Mouse (Mus musculus): ENCODE results near the gene Ppp3r1. TPM values are rescaled to one million over a fixed set of nuclear protein-coding genes. Genes with fewer than 3 reads are reported as not detected.
"Not testable (repeated sequence)": the region's sequence is repeated elsewhere in the genome, so short reads cannot be mapped to it uniquely, and the experiment has no call there.

Gene Ppp3r1
- polyA plus RNA-seq, 1 experiment from 2014 or later = 149 TPM

DNA sequence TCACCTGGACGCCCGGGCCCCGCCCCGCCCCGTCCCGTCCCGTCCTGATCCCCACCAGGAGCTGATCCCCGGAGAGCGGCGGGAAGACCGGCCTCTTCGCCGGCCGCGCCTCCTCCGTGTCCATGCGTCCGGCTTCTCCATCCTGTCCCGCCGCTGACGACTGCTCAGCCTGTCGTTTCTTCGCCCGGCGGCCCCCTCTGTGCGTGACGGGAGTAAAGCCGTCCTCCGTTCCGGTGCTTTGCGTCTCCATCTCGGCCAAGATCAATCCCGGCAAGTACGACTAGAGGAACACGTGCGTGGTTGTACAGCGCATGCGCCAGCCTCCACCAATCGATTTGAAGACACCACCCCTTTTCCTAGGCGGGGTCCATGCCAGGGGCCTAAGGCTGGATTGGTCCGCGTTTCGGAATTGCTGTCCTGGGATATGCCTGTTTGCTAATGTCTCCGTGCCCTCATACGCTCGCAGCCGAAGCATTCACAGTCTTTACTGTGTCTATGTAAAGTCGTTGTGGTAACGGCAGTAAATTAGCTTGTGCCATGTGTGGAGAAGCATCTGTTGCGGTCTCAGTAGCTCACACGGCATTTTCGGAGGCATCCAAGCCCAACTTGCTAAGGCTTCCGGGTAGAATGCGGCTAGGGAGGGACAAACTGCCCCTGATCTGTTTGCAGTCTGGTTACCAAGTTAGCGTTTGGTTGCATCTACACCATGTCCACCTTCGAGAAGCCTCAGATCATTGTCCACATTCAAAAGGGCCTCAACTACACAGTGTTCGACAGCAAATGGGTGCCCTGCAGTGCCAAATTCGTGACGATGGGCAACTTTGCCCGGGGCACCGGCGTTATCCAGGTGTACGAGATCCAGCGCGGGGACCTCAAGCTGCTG, 52.4 kb downstream of the Ppp3r1 start, which contains the start of gene Pno1:
Gene Pno1 (minus strand): TSS at position 311 of the 883 bp plus-strand sequence.
- Histone ChIP-seq H3K4me1 (replicated peaks) (peaks cover 24% of the 10 kb centered on the region), H3K36me3 (peaks cover 20% of the 10 kb centered on the region), H3K27ac (peak within 1 kb of the TSS; percentile 77), H3K9ac (replicated peaks) (peak within 1 kb of the TSS; percentile 86), H3K9me3 (no peaks in the 10 kb centered on the region), H3K4me2 (replicated peaks) (peak within 1 kb of the TSS; percentile 74), H3K27me3 (no peaks in the 10 kb centered on the region), H3K4me3 (replicated peaks) (peak within 1 kb of the TSS; percentile 94)
- ATAC-seq = peak; percentile 99
- 1% methylated on average over 62 of the region's 65 CpGs for whole genome bisulfite sequencing

DNA sequence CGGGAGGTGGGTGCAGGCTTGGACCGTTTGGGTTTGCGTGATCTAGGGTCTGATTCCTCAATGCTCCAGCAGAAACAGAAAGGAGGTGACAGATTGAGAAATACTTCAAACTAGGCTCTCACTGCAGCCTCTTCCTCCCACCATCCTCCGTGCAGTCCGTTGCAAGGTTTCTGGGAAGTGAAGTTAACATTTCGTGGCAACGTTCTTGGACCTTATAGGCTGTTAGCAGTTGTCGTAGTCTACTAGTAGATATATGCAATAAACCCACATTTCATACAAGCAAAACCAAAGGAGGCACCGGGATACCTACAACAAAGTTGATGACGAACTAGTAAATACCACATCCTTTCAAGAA, 53.1 kb downstream of the Ppp3r1 start:
- peak overlapping the region; percentile 74 for H3K4me2 ChIP-seq (replicated peaks)
- H3K36me3 ChIP-seq = peaks cover 16% of the 10 kb centered on the region
- H3K4me3 ChIP-seq (replicated peaks) = peak overlapping the region; percentile 94
- WGBS = 4% methylated on average over 10 of the region's 10 CpGs
- no peaks in the 10 kb centered on the region for H3K27me3 ChIP-seq
- no peaks in the 10 kb centered on the region for H3K9me3 ChIP-seq
- peaks cover 24% of the 10 kb centered on the region for H3K4me1 ChIP-seq (replicated peaks)
- peak overlapping the region; percentile 77 for H3K27ac ChIP-seq
- no peak for ATAC-seq
- H3K9ac ChIP-seq (replicated peaks) = peak overlapping the region; percentile 86

DNA sequence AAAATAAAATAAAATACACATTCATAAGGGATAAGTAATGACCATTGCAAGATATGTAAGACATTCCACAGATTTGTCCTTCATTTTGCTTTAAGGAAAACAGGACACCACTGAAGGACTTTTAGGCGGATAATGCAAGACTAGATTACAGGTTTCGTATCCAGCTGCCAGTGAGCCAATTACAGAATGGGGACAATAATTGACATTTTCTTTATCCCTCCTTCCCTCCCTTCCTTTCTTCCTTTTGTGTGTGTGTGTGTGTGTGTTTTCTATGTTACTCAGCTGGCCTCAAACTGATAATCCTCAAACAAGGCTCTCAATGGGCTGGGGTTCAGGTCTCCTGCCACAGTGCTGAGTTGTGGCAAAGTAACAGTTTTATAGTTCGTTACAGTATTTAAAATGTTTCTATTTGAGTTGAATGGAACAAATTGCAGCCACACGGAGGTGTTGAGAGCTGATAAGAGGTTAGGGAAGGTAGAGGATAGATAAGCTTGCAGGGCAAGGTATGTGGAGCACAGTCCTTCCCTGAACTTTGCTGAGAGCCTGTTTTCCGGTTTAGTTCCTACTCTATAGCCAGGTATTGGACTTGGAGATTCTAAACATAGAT, 53.9 kb downstream of the Ppp3r1 start:
- H3K36me3 ChIP-seq = peaks cover 10% of the 10 kb centered on the region
- H3K4me3 ChIP-seq (replicated peaks) = 0 out of 2 replicates have a peak overlapping the region, but pooled peaks have one; percentile 94
- no peak overlapping the region for H3K9ac ChIP-seq (replicated peaks)
- 80% methylated on average over 5 of the region's 5 CpGs for WGBS
- H3K4me2 ChIP-seq (replicated peaks) = peak overlapping the region; percentile 74
- no peaks in the 10 kb centered on the region for H3K27me3 ChIP-seq
- H3K9me3 ChIP-seq = no peaks in the 10 kb centered on the region
- peaks cover 24% of the 10 kb centered on the region for H3K4me1 ChIP-seq (replicated peaks)
- no peak for ATAC-seq
- H3K27ac ChIP-seq = no peak overlapping the region

DNA sequence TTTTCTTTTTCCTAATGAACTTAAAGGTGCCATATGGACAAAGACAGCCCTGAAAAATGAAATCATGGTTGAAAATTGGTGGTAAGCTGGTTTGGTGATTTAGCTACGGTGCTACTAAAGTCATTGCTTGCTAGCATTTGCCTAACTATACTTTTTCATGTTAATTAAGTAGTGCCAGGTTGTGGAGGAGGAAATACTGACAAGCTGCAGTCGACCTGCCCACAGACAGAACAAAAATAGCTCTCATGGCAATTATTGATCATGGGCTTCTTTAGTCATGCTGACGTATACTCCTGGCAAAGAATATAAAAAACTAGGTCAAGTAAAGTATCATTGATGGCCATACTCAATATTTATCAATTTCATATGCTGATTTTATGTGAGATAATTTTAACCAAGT, 56.4 kb downstream of the Ppp3r1 start:
- peaks cover 1% of the 10 kb centered on the region; the same call in 1 of the 2 replicates for H3K36me3 ChIP-seq
- no peak overlapping the region for H3K4me3 ChIP-seq (replicated peaks)
- H3K4me2 ChIP-seq (replicated peaks) = no peak overlapping the region
- H3K27me3 ChIP-seq = no peaks in the 10 kb centered on the region
- no peak overlapping the region for H3K9ac ChIP-seq (replicated peaks)
- no peak overlapping the region for H3K27ac ChIP-seq
- ATAC-seq = no peak
- WGBS = 92% methylated on average over 3 of the region's 3 CpGs
- no peaks in the 10 kb centered on the region for H3K9me3 ChIP-seq
- peaks cover 20% of the 10 kb centered on the region for H3K4me1 ChIP-seq (replicated peaks)

DNA sequence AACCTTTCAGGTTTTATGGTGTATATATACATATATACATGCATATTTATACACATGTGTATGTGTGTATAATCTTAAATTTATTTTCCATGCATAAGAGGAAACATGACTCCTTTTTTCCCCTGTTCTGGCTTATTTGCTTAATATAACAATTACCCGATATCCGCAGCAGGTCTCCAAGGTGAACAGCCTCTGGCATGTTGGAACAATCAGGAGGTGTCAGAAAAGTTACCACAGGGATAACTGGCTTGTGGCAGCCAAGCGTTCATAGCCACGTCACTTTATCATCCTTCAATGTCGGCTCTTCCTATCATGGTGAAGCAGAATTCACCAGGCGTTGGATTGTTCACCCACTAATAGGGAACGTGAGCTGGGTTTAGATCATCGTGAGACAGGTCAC, 62.1 kb downstream of the Ppp3r1 start:
- no peaks in the 10 kb centered on the region for H3K4me1 ChIP-seq (replicated peaks)
- H3K4me2 ChIP-seq (replicated peaks) = no peak overlapping the region
- H3K36me3 ChIP-seq = peaks cover 36% of the 10 kb centered on the region
- WGBS = 94% methylated on average over 8 of the region's 8 CpGs
- no peaks in the 10 kb centered on the region for H3K9me3 ChIP-seq
- no peaks in the 10 kb centered on the region for H3K27me3 ChIP-seq
- H3K27ac ChIP-seq = no peak overlapping the region
- H3K4me3 ChIP-seq (replicated peaks) = no peak overlapping the region
- no peak for ATAC-seq
- H3K9ac ChIP-seq (replicated peaks) = no peak overlapping the region

DNA sequence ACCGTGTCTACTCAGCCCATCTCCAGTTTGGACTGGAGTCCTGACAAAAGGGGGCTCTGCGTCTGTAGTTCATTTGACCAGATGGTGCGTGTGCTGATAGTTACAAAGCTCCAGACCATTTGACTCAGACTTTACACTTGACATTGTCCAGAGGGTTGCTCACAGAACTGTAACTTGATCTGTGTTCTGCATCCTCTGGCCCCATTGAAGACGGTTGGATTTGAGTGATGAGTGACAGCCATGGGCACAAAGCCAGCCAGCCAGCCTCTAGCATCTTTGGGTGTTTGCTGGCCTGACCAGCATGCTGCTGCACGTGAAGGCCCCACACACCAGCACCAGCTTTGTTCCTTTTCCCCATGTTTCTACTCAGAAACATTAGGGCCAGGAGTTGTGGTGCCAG, 73.7 kb downstream of the Ppp3r1 start:
- H3K4me2 ChIP-seq (replicated peaks) = no peak overlapping the region
- H3K27ac ChIP-seq = no peak overlapping the region
- WGBS = 91% methylated on average over 5 of the region's 5 CpGs
- H3K4me3 ChIP-seq (replicated peaks) = no peak overlapping the region
- H3K27me3 ChIP-seq = no peaks in the 10 kb centered on the region
- no peaks in the 10 kb centered on the region for H3K9me3 ChIP-seq
- H3K36me3 ChIP-seq = peaks cover 46% of the 10 kb centered on the region
- H3K4me1 ChIP-seq (replicated peaks) = no peaks in the 10 kb centered on the region
- ATAC-seq = no peak
- no peak overlapping the region for H3K9ac ChIP-seq (replicated peaks)

DNA sequence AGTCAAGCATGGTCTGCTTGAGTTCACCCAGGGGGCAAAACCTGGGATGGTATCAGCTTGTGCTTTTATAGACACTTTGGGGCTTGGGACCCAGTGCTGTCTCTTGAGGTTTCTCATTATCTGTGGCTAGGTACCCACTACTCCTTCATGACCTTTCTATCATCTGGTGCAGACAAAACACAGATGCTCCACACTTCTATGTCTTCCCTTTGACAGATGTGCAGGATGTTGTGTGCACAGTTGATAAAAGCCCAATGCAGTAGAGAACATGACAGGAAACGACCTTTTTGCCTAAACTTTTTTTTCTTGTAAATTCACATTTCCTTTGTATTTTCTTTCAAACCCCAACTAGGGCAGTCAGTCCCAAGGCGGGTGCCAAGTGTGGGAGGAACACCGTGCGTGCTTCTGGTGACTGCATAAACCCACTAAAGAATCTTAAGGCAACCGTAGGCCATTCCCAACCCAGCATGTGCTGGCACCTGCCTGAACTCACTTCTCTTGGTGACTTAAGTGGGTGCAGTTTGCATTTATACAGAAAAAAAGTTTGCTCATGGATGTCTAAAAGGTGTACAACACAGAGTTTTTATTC, 77.5 kb downstream of the Ppp3r1 start:
- H3K4me1 ChIP-seq (replicated peaks) = no peaks in the 10 kb centered on the region
- 95% methylated on average over 5 of the region's 5 CpGs for WGBS
- H3K36me3 ChIP-seq = peaks cover 22% of the 10 kb centered on the region
- H3K27ac ChIP-seq = no peak overlapping the region
- no peak overlapping the region for H3K4me2 ChIP-seq (replicated peaks)
- H3K27me3 ChIP-seq = no peaks in the 10 kb centered on the region
- H3K9me3 ChIP-seq = no peaks in the 10 kb centered on the region
- no peak for ATAC-seq
- H3K4me3 ChIP-seq (replicated peaks) = no peak overlapping the region
- no peak overlapping the region for H3K9ac ChIP-seq (replicated peaks)

DNA sequence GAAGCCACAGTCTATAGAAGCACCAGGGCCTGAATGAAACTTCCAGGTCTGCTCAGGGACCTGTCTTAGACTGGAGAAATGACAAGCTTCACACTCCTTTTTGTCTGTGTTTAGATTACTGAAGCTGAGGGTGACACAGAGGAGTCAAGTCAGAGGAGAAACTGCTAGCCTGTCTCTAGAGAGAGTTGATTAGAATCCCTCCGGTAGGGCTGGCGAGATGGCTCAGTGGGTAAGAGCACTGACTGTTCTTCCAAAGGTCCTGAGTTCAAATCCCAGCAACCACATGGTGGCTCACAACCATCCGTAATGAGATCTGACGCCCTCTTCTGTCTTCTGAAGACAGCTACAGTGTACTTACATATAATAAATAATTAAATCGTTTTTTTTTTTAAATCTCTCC, 79.5 kb downstream of the Ppp3r1 start:
- H3K4me3 ChIP-seq (replicated peaks); H3K9ac ChIP-seq (replicated peaks); H3K9me3 ChIP-seq; ATAC-seq; H3K4me1 ChIP-seq (replicated peaks); H3K4me2 ChIP-seq (replicated peaks); H3K27ac ChIP-seq; H3K36me3 ChIP-seq; H3K27me3 ChIP-seq: not testable (repeated sequence)
- WGBS = 89% methylated on average over 5 of the region's 5 CpGs

DNA sequence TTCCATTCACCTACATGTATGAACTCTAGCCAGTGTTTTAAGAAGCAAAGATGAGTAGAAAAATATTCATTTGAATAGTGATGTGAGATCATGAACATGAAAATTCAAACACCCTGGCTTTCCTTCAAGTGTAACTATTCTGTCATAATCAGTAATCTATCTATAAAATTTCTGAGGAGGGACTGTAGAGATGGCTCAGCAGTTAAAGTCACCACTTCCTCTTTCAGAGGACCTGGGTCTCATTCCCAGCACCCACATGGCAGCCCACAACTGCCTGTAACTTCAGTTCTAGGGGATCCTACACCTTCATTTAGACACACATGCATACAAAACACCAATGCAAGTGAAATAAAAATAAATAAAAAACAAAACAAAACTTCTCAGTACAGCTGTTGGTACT, 89.7 kb downstream of the Ppp3r1 start:
- H3K9ac ChIP-seq (replicated peaks) = no peak overlapping the region
- no peak overlapping the region for H3K4me3 ChIP-seq (replicated peaks)
- H3K36me3 ChIP-seq = no peaks in the 10 kb centered on the region
- no peak overlapping the region for H3K4me2 ChIP-seq (replicated peaks)
- no peak for ATAC-seq
- no peaks in the 10 kb centered on the region for H3K27me3 ChIP-seq
- no peaks in the 10 kb centered on the region for H3K4me1 ChIP-seq (replicated peaks)
- H3K27ac ChIP-seq = no peak overlapping the region
- H3K9me3 ChIP-seq = no peaks in the 10 kb centered on the region

Other genes with a start within 250 kb of the Ppp3r1 start
- 0.81 and 0.82 TPM in 2 replicates for gene Fbxo48, start 207.9 kb upstream of the Ppp3r1 start, polyA plus RNA-seq (2015; fragmentation: Nextera tagmentation; extraction: Ambion mirVana)
- 93.1 and 96.0 TPM in 2 replicates for gene Cnrip1, start 107.7 kb upstream of the Ppp3r1 start, polyA plus RNA-seq (2015; fragmentation: Nextera tagmentation; extraction: Ambion mirVana)
- gene Plek, start 106.9 kb upstream of the Ppp3r1 start, polyA plus RNA-seq (2015; fragmentation: Nextera tagmentation; extraction: Ambion mirVana) = 3.5 and 3.8 TPM in 2 replicates
- 22.5 and 23.0 TPM in 2 replicates for gene Wdr92, start 22.8 kb downstream of the Ppp3r1 start, polyA plus RNA-seq (2015; fragmentation: Nextera tagmentation; extraction: Ambion mirVana)
- 48.5 and 50.6 TPM in 2 replicates for gene Pno1, start 52.3 kb downstream of the Ppp3r1 start, polyA plus RNA-seq (2015; fragmentation: Nextera tagmentation; extraction: Ambion mirVana)
- gene C1d, start 98.3 kb downstream of the Ppp3r1 start, polyA plus RNA-seq (2015; fragmentation: Nextera tagmentation; extraction: Ambion mirVana) = 135 and 142 TPM in 2 replicates